Mouse (Mus musculus) neural tube, embryonic 10.5 days (tissue): ENCODE measurements around the gene Kcnj16.

Experiments used
- DNase-seq: peaks from one replicate; pipeline ENCODE4 v3.0.0-alpha.2; 2017; ENCODE audit warnings: low spot score; ENCODE audit errors: extremely low spot score

The Kcnj16 gene

GRCm38 (mm10) chr11:111054854-111055822, 87.3 kb downstream of the Kcnj16 start:
- DNase-seq: no peak

GRCm38 (mm10) chr11:111056030-111056429, 88.2 kb downstream of the Kcnj16 start:
- DNase-seq: no peak

- DNase-seq: no peak
Observed at GRCm38 (mm10) chr11:111057435-111057834, 89.6 kb downstream of the Kcnj16 start.

GRCm38 (mm10) chr11:111059440-111059839, 91.6 kb downstream of the Kcnj16 start:
- no peak for DNase-seq

- no peak for DNase-seq
Observed at GRCm38 (mm10) chr11:111060216-111060615, 92.4 kb downstream of the Kcnj16 start.

GRCm38 (mm10) chr11:111064751-111065527, 97.1 kb downstream of the Kcnj16 start:
- peak; percentile 45 for DNase-seq

GRCm38 (mm10) chr11:111065635-111066298, 97.9 kb downstream of the Kcnj16 start, which contains the start of gene Kcnj2:
Gene Kcnj2, plus strand, starts transcription at chr11:111066164.
- DNase-seq: peak; percentile 90

GRCm38 (mm10) chr11:111066299-111066691, 98.5 kb downstream of the Kcnj16 start:
- no peak for DNase-seq

- DNase-seq: no peak
Observed at GRCm38 (mm10) chr11:111067787-111068186, 100.0 kb downstream of the Kcnj16 start.

GRCm38 (mm10) chr11:111070460-111070859, 102.6 kb downstream of the Kcnj16 start:
- DNase-seq: no peak

- DNase-seq: no peak
Observed at GRCm38 (mm10) chr11:111074131-111074530, 106.3 kb downstream of the Kcnj16 start.
